Mouse (Mus musculus) MEL (cell line): Measurements from ENCODE around the gene Itm2c. TPM values are rescaled to one million over a fixed set of nuclear protein-coding genes. Genes with fewer than 3 reads are reported as not detected.
A peak's percentile ranks its signal among the peaks of the same experiment; 100 is the strongest.

Source experiments
- DNase-seq: peaks from one replicate; pipeline ENCODE4 v3.0.0; 2011; ENCODE audit warnings: low read depth, low spot score
- H3K27ac ChIP-seq: 2 replicates; pipeline ENCODE4 v1.5.1; 2012; ENCODE audit warnings: low read depth, mild to moderate bottlenecking, control low read depth, low read length, moderate library complexity; ENCODE audit not compliant: control insufficient read depth
- H3K27me3 ChIP-seq, 2 experiments: fragments of 150-350 bp in 1 of 2; sonication (generic) in 1 of 2; 2 replicates each; pipeline ENCODE4 v1.6.1; 2012; ENCODE audit warnings: low read length in 2 of 2, mild to moderate bottlenecking in 2 of 2, improper control_type of control experiment in 1 of 2, moderate library complexity in 1 of 2; ENCODE audit not compliant: insufficient read depth in 2 of 2, control insufficient read depth in 1 of 2
- H3K36me3 ChIP-seq, 2 experiments: 2 replicates each; pipeline ENCODE4 v1.6.1; 2012 to 2014; ENCODE audit warnings: low read length in 2 of 2, improper control_type of control experiment in 1 of 2, inconsistent platforms in 1 of 2, mild to moderate bottlenecking in 1 of 2; ENCODE audit not compliant: insufficient read depth in 2 of 2, control insufficient read depth in 1 of 2
- H3K4me1 ChIP-seq, 2 experiments: fragments of 150-350 bp in 1 of 2; sonication (generic) in 1 of 2; 2 replicates each; pipeline ENCODE4 v1.6.1; 2012; ENCODE audit warnings: low read length in 2 of 2, improper control_type of control experiment in 1 of 2, mild to moderate bottlenecking in 1 of 2; ENCODE audit not compliant: insufficient read depth in 2 of 2, control insufficient read depth in 1 of 2
- H3K4me3 ChIP-seq, 2 experiments: fragments of 150-350 bp in 1 of 2; sonication (generic) in 1 of 2; 2 replicates each; pipeline ENCODE4 v1.5.1; 2012; ENCODE audit warnings: low read depth in 2 of 2, low read length in 2 of 2, mild to moderate bottlenecking in 2 of 2, moderate library complexity in 2 of 2, control low read depth in 1 of 2, improper control_type of control experiment in 1 of 2; ENCODE audit not compliant: control insufficient read depth in 1 of 2, insufficient read depth in 1 of 2
- H3K79me2 ChIP-seq: 2 replicates; pipeline ENCODE4 v1.6.1; 2012; ENCODE audit warnings: mild to moderate bottlenecking, low read length, moderate library complexity; ENCODE audit not compliant: control insufficient read depth, poor library complexity, insufficient read depth
- H3K9ac ChIP-seq: 2 replicates; pipeline ENCODE4 v1.6.1; 2012; ENCODE audit warnings: low read depth, mild to moderate bottlenecking, control low read depth, low read length, moderate library complexity; ENCODE audit not compliant: control insufficient read depth, poor library complexity, severe bottlenecking
- H3K9me3 ChIP-seq: fragments of 150-350 bp; sonication (generic); replicated peaks from 2 replicates; pipeline ENCODE4 v1.6.1; 2012; ENCODE audit warnings: mild to moderate bottlenecking, low read length, improper control_type of control experiment, moderate library complexity; ENCODE audit not compliant: insufficient read depth
- CHD2 ChIP-seq: IDR thresholded peaks from 2 replicates; pipeline ENCODE4 v1.6.1; 2011; ENCODE audit warnings: low read length, improper control_type of control experiment
- CTCF ChIP-seq, 3 experiments: IDR thresholded peaks in 2 of 3; conservative IDR thresholded peaks in 1 of 3; 2 replicates each; pipeline ENCODE4 v1.5.1; 2011 to 2012; ENCODE audit warnings: low read length in 3 of 3, low read depth in 2 of 3, mild to moderate bottlenecking in 2 of 3, improper control_type of control experiment in 1 of 3, inconsistent platforms in 1 of 3, mixed read lengths in 1 of 3, moderate library complexity in 1 of 3; ENCODE audit not compliant: control insufficient read depth in 1 of 3, insufficient read depth in 1 of 3, poor library complexity in 1 of 3, severe bottlenecking in 1 of 3
- EP300 ChIP-seq, 2 experiments: IDR thresholded peaks; 2 replicates each; pipeline ENCODE4 v1.6.1; 2011; ENCODE audit warnings: improper control_type of control experiment in 2 of 2, low read length in 2 of 2, low read depth in 1 of 2, mild to moderate bottlenecking in 1 of 2
- ETS1 ChIP-seq: IDR thresholded peaks from 2 replicates; pipeline ENCODE4 v1.6.1; 2012; ENCODE audit warnings: low read depth, mild to moderate bottlenecking, inconsistent platforms, low read length, improper control_type of control experiment, moderate library complexity
- GATA1 ChIP-seq: IDR thresholded peaks from 2 replicates; pipeline ENCODE4 v1.6.1; 2011; ENCODE audit warnings: low read depth, low read length, improper control_type of control experiment
- JUND ChIP-seq: IDR thresholded peaks from 2 replicates; pipeline ENCODE4 v1.6.1; 2011; ENCODE audit warnings: low read depth, mild to moderate bottlenecking, improper control_type of control experiment, low read length
- MAFK ChIP-seq: IDR thresholded peaks from 2 replicates; pipeline ENCODE4 v1.6.1; 2011; ENCODE audit warnings: low read depth, mild to moderate bottlenecking, low read length, improper control_type of control experiment, borderline replicate concordance
- MEF2A ChIP-seq: IDR thresholded peaks from 2 replicates; pipeline ENCODE4 v1.6.1; 2014; ENCODE audit warnings: low read depth, mild to moderate bottlenecking, inconsistent platforms, low read length, improper control_type of control experiment; ENCODE audit not compliant: poor library complexity, insufficient replicate concordance, severe bottlenecking; ENCODE audit errors: extremely low read depth
- NELFE ChIP-seq: IDR thresholded peaks from 2 replicates; pipeline ENCODE4 v1.6.1; 2011; ENCODE audit warnings: low read depth, low read length, improper control_type of control experiment
- POLR2A ChIP-seq, 2 experiments: IDR thresholded peaks; 2 replicates each; pipeline ENCODE4 v1.6.1; 2011 to 2012; ENCODE audit warnings: low read length in 2 of 2, mild to moderate bottlenecking in 2 of 2, control low read depth in 1 of 2, improper control_type of control experiment in 1 of 2, low read depth in 1 of 2, moderate library complexity in 1 of 2; ENCODE audit not compliant: control insufficient read depth in 1 of 2, insufficient read depth in 1 of 2, poor library complexity in 1 of 2
- POLR2AphosphoS5 ChIP-seq: IDR thresholded peaks from 2 replicates; pipeline ENCODE4 v1.6.1; 2012; ENCODE audit warnings: low read depth, borderline replicate concordance, mild to moderate bottlenecking, inconsistent platforms, low read length, moderate library complexity, mixed read lengths
- RCOR1 ChIP-seq: IDR thresholded peaks from 2 replicates; pipeline ENCODE4 v1.6.1; 2012; ENCODE audit warnings: low read depth, mild to moderate bottlenecking, inconsistent platforms, low read length, improper control_type of control experiment
- TCF12 ChIP-seq: IDR thresholded peaks from 2 replicates; pipeline ENCODE4 v1.6.1; 2014; ENCODE audit warnings: low read depth, mild to moderate bottlenecking, inconsistent platforms, low read length, improper control_type of control experiment, moderate library complexity
- UBTF ChIP-seq: IDR thresholded peaks from 2 replicates; pipeline ENCODE4 v1.6.1; 2012; ENCODE audit warnings: low read depth, mild to moderate bottlenecking, inconsistent platforms, low read length, improper control_type of control experiment, moderate library complexity, borderline replicate concordance; ENCODE audit not compliant: insufficient read depth
- ZC3H11A ChIP-seq: IDR thresholded peaks from 2 replicates; pipeline ENCODE4 v1.6.1; 2012; ENCODE audit warnings: low read depth, mild to moderate bottlenecking, inconsistent platforms, low read length, improper control_type of control experiment
- ZKSCAN1 ChIP-seq: IDR thresholded peaks from 2 replicates; pipeline ENCODE4 v1.6.1; 2012; ENCODE audit warnings: low read depth, mild to moderate bottlenecking, inconsistent platforms, low read length, improper control_type of control experiment, moderate library complexity
- ZNF384 ChIP-seq: IDR thresholded peaks from 2 replicates; pipeline ENCODE4 v1.6.1; 2012; ENCODE audit warnings: low read depth, mild to moderate bottlenecking, inconsistent platforms, low read length, improper control_type of control experiment
- polyA plus RNA-seq, 2 experiments: library from polyadenylated mRNA; stranded (reverse) in 1 of 2; unstranded in 1 of 2; fragments of >175 nt in 1 of 2; fragments of >200 nt in 1 of 2; gene quantifications; 2 replicates each; pipeline versions ENCODE4 v1.2.1 to v1.2.4; 2012; ENCODE audit warnings: low replicate concordance in 2 of 2, low read depth in 1 of 2; ENCODE audit not compliant: insufficient read length in 2 of 2, insufficient read depth in 1 of 2, missing spikeins in 1 of 2
- total RNA-seq: library from RNA; depleted of rRNA; stranded (reverse); fragments of 300-350 nt; gene quantifications from 2 replicates; pipeline ENCODE4 v1.2.3, GENCODE M21; 2012

Itm2c gene
- total and polyA plus RNA-seq, 3 experiments: 24.8 to 28.2 TPM; not detected in 1

DNA sequence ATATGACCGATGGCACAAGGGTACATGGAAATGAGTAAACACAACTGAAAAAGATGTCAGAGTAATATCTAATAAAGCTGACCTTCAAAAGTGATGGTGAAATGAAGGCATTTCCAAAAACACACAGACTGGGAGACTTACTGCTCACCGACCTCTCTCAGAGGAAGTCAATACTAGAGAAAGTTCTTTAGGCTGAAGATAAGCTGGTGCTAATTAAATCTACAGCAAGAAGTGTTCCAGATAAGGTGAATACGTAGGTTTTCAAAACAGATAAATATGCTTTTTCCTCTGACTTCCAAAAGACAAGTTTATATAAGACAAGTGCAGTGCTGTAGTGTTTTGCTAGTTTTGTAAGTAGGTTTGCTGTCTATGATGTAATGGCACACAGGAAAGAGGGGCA, 37.8 kb upstream of the Itm2c start:
- Histone ChIP-seq H3K9me3 (no peaks in the 10 kb centered on the region), H3K79me2 (no peaks in the 10 kb centered on the region), H3K27ac (peak overlapping the region; percentile 24; the same call in 1 of the 2 replicates), H3K4me3 (no peak overlapping the region), H3K36me3 (peaks cover 0 to 9% of the 10 kb centered on the region in 2 experiments; a peak in 2 of 4 replicates), H3K27me3 (no peaks in the 10 kb centered on the region), H3K4me1 (peaks cover 5 to 10% of the 10 kb centered on the region in 2 experiments), H3K9ac (no peak overlapping the region)
- TF ChIP-seq EP300 (IDR thresholded peaks at IDR 0.05; ENCODE audit: low read depth in 1 of 2, low read length in 2 of 2) (peak; percentile 61 to 63; a peak in 3 of 4 replicates), MAFK (no peak), RCOR1 (0 out of 2 replicates have a peak, but pooled peaks have one; percentile 20), GATA1 (peak; percentile 86), ETS1 (peak; percentile 44; the same call in 1 of the 2 replicates), TCF12 (peak; percentile 68)
- DNase-seq: peak; percentile 38

DNA sequence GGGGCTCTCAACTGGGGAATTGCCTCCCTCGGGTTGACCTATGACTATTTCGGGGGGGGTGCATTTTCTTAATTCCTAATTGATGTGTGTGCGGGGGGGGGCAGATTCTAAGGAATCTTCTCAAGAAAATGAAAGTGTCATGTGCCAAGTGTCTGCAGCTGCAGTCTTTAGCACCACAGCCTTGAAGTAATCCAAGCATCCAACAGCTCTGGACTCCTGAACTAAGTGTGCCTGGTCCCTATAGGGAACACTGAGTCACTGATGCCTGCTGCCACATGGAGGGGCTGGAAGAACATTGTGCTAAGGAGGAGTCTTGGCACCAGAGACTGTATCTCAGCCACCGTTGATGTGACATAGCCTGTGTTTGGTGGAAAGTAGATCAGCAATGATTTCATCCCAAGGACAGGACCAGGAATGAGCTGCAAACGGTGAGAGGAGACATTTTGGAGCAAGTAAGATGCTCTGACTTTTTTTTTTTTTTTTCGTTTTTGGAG, 36.8 kb upstream of the Itm2c start:
- no peak overlapping the region for H3K4me3 ChIP-seq

GRCm38 (mm10) chr1:85864383-85864782, 29.7 kb upstream of the Itm2c start:
- Histone ChIP-seq H3K36me3 (no peaks in the 10 kb centered on the region), H3K9me3 (no peaks in the 10 kb centered on the region), H3K79me2 (no peaks in the 10 kb centered on the region), H3K4me3 (no peak overlapping the region), H3K4me1 (no peaks in the 10 kb centered on the region), H3K27me3 (no peaks in the 10 kb centered on the region), H3K9ac (no peak overlapping the region), H3K27ac (no peak overlapping the region)
- no peak for DNase-seq
- TF ChIP-seq CTCF (IDR thresholded peaks at IDR 0.05 in 2 of 3, conservative IDR thresholded peaks at IDR 0.05 in 1 of 3; ENCODE audit: control insufficient read depth in 1 of 3, insufficient read depth in 1 of 3, low read depth in 2 of 3, low read length in 3 of 3, poor library complexity in 1 of 3, severe bottlenecking in 1 of 3) (no peak), GATA1 (no peak), ZC3H11A (no peak), EP300 (IDR thresholded peaks at IDR 0.05; ENCODE audit: low read depth in 1 of 2, low read length in 2 of 2) (no peak), POLR2A (IDR thresholded peaks at IDR 0.05; ENCODE audit: control insufficient read depth in 1 of 2, insufficient read depth in 1 of 2, low read depth in 1 of 2, low read length in 2 of 2, poor library complexity in 1 of 2) (no peak), NELFE (no peak), TCF12 (no peak)

More for the DNA sequence above, 36.8 kb upstream of the Itm2c start:
- Histone ChIP-seq H3K27ac (no peak overlapping the region), H3K27me3 (no peaks in the 10 kb centered on the region), H3K79me2 (no peaks in the 10 kb centered on the region), H3K9me3 (no peaks in the 10 kb centered on the region), H3K36me3 (peaks cover 0 to 9% of the 10 kb centered on the region in 2 experiments; a peak in 2 of 4 replicates), H3K9ac (no peak overlapping the region), H3K4me1 (peaks cover 5 to 10% of the 10 kb centered on the region in 2 experiments)
- no peak for DNase-seq
- TF ChIP-seq UBTF: no peak
- no peak for TF ChIP-seq CHD2
- TF ChIP-seq MEF2A: no peak
- no peak for TF ChIP-seq RCOR1
- TF ChIP-seq ZNF384: no peak
- TF ChIP-seq EP300 (IDR thresholded peaks at IDR 0.05; ENCODE audit: low read depth in 1 of 2, low read length in 2 of 2): no peak
- TF ChIP-seq POLR2A (IDR thresholded peaks at IDR 0.05; ENCODE audit: control insufficient read depth in 1 of 2, insufficient read depth in 1 of 2, low read depth in 1 of 2, low read length in 2 of 2, poor library complexity in 1 of 2): no peak
- TF ChIP-seq NELFE: no peak
- no peak for TF ChIP-seq POLR2AphosphoS5
- no peak for TF ChIP-seq JUND
- no peak for TF ChIP-seq CTCF (IDR thresholded peaks at IDR 0.05 in 2 of 3, conservative IDR thresholded peaks at IDR 0.05 in 1 of 3; ENCODE audit: control insufficient read depth in 1 of 3, insufficient read depth in 1 of 3, low read depth in 2 of 3, low read length in 3 of 3, poor library complexity in 1 of 3, severe bottlenecking in 1 of 3)
- no peak for TF ChIP-seq ZKSCAN1
